Mouse (Mus musculus) layer of hippocampus, postnatal 14 days (tissue): Measurements from ENCODE around the gene Hoxd10. TPM values are rescaled to one million over a fixed set of nuclear protein-coding genes. Genes with fewer than 3 reads are reported as not detected.

Source experiments
- microRNA-seq, 2 experiments: library from miRNA; unstranded; fragments of <30 nt; microRNA quantifications; one replicate each; pipeline ENCODE4 v1.2.0; 2021
- total RNA-seq, 2 experiments: library from RNA; stranded (reverse); gene quantifications; 2 replicates each; pipeline ENCODE4 v1.2.3; 2021

Hoxd10 gene
- total RNA-seq, 2 experiments from 2014 or later = not detected

Small RNA genes lying within 50 kb of the gene (microRNA-seq; reads per million reads assigned to microRNA genes)
- gene Gm44463 (0 reads per million in 2 experiments), gene Mir10b (4.5 to 39.4 reads per million in 2 experiments)

Other genes starting within 250 kb of the Hoxd10 start
- 10 to 100 TPM; 52.9 to 55.9 TPM for gene Lnpk, start 112.5 kb upstream of the Hoxd10 start, total RNA-seq
- not detected for gene Evx2, start 32.4 kb upstream of the Hoxd10 start, total RNA-seq
- not detected for gene Hoxd13, start 23.6 kb upstream of the Hoxd10 start, total RNA-seq
- not detected for gene Hoxd12, start 16.9 kb upstream of the Hoxd10 start, total RNA-seq
- not detected for gene Hoxd11, start 12.4 kb upstream of the Hoxd10 start, total RNA-seq
- not detected for gene Hoxd9, start 5.8 kb downstream of the Hoxd10 start, total RNA-seq
- gene Hoxd8, start 12.7 kb downstream of the Hoxd10 start, total RNA-seq = not detected
- not detected for gene Hoxd3, start 20.0 kb downstream of the Hoxd10 start, total RNA-seq
- gene Hoxd4, start 20.0 kb downstream of the Hoxd10 start, total RNA-seq = not detected
- gene Gm28230, start 34.8 kb downstream of the Hoxd10 start, total RNA-seq = not detected
- under 1 TPM; 0.19 to 0.23 TPM for gene Hoxd1, start 71.1 kb downstream of the Hoxd10 start, total RNA-seq
- gene Mtx2, start 133.9 kb downstream of the Hoxd10 start, total RNA-seq = 10 to 100 TPM; 46.0 to 50.2 TPM